Mouse (Mus musculus): ENCODE results near the gene Aif1l.

GRCm38 (mm10) chr2:31961791-31962222 is 11.9 kb downstream of the Aif1l start:
- no peak for TF ChIP-seq CTCF (IDR thresholded peaks at IDR 0.05; ENCODE audit: low read depth)
- no peak for TF ChIP-seq EP300 (IDR thresholded peaks at IDR 0.05; ENCODE audit: low read depth)

Data from heart, postnatal 0 days (tissue).